Mouse (Mus musculus) liver, embryonic 14.5 days (tissue): ENCODE data around the gene Esrra.

Experiments
- CTCF ChIP-seq: IDR thresholded peaks from 2 replicates; pipeline ENCODE4 v1.5.1; 2016; ENCODE audit warnings: antibody characterized with exemption, low read depth, control low read depth
- EP300 ChIP-seq: IDR thresholded peaks from 2 replicates; pipeline ENCODE4 v1.6.1; 2016; ENCODE audit warnings: antibody characterized with exemption, low read depth

- TF ChIP-seq CTCF (no peak), EP300 (no peak)
Measured at GRCm38 (mm10) chr19:6919431-6919830, 2.2 kb downstream of the Esrra start.
